Mouse (Mus musculus) right cerebral cortex, postnatal 14 days (tissue): ENCODE data around the gene Slc25a21.

ENCODE experiments used
- DNase-seq: peaks from one replicate; pipeline ENCODE4 v3.0.0; 2022

Gene Slc25a21

DNA sequence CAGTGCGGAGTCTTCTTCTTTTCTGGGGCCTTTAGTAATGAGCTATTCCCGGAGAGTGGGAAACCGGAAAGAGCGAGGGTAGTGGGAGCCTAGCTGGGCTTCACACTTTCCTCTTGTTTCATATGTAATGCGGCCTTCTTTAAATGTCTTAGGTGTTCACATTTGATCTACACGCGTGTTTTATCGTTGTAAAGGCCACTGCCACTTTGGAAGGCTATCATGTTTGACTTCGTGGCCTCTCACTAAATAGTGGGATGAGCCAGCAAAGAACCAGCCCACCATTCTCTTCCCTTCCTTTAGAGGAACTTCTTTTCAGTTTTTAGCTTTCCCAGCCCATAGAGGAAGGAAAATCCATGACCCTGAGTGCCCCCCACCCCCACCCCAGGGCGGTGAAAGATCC lies 507.9 kb downstream of the Slc25a21 start:
- no peak for DNase-seq

DNA sequence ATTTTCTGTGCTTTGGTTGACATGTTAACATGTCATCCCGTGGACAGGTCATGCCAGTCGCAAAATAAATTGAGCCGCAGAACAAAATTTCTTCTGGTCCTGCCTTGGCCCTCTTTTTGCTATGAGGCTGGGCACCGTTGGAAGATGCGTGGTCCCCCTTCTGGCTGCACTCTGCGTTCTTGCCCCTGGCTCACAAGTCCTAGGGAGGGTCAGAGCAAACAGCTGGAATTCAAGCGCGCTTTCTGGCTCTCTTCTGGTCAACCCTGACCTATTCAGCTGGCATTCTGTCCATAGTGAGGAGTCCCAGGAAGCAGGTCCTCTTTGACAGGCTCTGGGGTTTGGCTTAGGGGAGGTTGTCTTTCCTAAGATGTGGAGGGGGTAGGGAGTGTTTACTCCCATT lies 508.4 kb downstream of the Slc25a21 start:
- no peak for DNase-seq

DNA sequence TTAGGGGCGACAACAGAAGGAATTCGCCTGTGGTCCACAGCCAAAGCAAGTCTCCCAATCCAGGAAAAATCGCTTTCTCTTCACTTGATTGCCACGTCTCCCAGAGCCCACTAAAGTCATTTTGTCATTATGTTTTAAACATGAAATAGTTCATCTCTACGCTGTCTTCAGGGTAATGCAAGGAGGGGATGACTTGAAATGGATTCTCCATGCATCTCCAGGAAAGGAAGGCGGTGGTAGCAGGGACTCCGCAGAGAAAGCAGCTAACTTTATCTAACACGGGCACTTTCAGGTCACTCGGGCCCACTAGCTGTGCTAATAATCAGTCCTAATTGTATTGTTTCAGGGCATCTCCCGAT lies 508.8 kb downstream of the Slc25a21 start:
- no peak for DNase-seq

DNA sequence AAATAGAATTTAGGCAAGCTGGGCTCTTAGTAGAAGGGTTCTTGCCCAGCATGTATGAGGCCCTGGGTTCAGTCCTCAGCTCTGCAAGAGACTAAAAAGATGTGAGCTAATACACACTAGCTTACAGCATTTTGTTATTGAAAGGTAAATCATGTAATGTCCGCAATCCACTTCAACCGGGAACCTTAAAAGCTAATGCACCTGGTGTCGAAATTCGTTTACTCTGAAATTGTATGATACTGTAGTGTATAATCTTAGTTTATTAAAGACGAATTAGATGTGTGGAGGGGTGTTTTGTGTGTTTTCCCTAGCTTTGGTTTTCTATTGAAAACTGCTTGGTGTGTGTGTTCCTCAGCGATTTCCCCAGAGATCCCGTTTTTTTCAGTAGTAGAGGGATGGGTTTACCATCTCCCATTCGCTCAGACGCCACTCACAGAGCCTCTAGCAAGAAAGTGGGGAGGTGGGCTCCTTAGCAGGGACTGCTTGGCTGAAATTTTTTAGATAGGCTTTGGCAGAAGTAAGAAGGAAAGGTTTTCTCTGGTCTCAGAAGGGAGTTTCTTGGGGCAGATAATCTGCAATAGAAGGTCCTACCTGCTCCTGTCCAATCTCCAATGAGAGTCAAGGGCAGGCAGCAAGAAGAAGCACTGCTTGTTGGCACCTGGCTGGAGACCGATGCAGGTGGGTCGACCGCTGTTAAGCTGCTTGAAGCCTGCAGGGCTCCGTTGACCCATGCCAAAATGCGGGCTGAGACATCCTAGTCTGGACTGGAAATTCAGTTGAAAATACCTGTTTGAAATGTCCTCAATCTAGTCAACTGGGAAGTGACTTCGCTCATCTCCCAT lies 509.4 kb downstream of the Slc25a21 start:
- no peak for DNase-seq

DNA sequence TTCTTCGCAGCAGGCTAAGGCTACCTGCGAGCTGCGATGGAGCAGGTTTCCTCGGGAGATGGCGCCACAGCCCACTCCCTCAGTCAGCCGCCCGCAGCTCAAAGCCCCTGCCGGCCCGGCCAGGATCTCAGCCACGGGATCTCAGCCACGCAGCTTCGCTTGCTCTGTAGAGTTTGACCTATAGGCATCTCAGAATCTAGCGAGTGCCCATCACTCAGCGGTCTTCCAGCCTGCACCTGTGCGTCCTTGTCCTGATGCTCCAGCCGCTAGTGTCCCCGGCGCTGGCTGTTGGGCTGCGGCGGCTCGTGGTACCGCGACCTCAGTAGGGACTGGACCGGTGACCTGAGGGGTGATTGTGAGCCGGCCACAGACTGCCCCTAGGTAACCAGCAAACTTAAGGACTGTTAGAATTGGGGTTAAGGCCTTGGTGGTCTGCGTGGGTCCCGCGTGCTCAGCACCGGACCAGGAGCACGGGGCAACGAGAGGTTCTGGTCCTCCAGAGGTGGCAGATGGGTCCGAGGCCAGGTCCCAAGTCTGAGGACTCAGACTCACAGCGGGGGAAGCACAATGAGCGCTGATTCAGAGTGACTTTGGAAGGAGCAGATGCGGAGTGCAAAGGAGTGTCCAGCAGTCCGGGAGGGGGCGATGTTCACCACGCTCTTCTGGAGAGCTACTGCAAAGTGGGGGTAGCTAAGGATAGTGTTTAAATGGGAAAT lies 516.0 kb downstream of the Slc25a21 start:
- DNase-seq: no peak

DNA sequence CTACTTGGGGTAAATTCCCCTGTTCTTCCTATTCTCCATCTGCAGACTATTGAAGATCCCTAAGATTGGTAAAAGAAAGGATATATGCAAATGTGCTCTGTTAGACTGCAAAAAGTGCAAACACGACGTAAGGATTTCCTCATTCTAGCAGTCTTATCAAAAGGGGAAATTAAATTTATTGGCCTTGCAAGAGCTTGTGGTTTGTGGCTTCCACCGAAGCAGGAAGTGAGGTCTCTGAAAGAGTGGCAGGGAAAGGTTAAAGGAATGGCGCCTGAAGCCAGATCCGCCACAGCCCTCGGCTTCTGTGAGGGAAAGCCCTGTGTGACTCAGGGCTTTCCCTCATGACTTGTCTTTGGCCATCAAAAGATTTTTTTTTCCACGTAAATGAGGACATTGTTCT lies 519.7 kb downstream of the Slc25a21 start:
- no peak for DNase-seq

DNA sequence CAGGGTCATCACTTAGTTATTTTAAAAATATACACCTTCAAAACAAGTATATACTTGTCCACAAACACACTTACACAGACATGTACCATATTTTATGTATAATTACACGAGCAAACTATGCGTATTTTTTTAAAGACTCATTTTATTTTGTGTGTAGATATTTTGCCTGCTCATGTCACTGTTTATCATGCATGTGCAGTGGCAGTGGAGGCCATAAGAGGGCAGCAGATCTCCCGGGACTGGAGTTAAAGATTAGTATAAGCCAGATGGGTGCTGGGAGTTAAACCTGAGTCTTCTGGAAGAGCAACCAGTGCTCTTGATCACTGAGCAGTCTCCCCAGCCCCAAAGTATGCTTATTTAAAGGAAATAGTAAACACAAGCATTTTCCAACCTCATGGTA lies 522.5 kb downstream of the Slc25a21 start:
- DNase-seq: no peak

DNA sequence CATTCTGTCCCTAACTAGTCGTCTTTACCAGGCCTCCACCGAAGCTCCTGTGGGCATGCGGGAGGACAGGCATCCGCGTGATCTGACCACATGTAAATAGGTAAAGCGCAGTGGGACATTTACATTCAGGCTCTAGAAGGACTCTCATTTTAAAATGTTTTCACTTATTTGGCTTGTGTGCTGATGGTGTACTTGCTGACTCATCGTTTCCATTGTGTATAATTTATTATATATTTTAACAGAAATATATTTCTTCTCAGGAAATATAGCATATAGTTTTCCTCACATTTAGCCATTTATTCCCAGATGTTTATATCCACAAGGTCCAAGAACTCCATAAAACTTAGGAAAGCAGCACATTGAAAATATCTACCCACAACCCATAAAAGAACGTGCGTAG lies 526.5 kb downstream of the Slc25a21 start:
- no peak for DNase-seq

DNA sequence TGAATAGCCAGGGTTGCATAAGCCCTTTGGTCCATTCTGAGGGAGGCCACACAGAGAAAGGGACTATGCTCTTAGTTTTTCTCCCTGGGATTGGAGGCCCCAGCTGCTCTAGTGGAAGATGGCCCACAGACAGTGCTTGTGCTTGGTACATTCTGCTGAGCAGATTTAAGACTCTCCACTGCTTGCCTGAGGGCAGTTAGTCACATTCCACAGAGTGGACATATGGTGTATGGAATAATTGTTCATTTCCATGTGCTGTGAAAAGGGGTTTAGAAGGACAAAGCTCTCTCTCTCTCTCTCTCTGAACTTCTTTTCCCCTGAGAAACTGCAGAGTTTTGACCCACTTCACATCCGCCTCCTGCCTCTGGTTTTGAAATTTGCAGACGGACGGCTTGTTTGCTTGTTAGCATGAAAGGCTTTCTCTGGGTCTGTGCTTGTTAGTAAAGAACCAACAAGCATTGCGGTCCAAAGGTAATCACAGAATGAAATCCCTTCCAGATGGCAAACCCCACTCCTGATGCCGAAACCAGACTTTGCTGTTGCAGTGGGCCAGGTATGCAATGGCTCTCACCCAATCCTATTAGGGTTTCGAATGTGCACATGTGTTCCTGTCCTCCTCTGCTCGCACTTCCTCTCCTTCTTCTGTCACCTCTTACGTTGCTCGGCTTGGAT lies 527.7 kb downstream of the Slc25a21 start:
- no peak for DNase-seq
